Mouse (Mus musculus) small intestine, adult 2 months (tissue): ENCODE measurements at regions not wholly inside any gene's neighbourhood (a gene's known extent, or its start where the extent isn't known, plus 50 kb on each side); places are given as distances from the start of the nearest gene placed in this dataset.

Experiments used
- CTCF ChIP-seq: fragments of 200-500 bp; IDR thresholded peaks from 2 replicates; pipeline ENCODE4 v1.5.1; 2012; ENCODE audit warnings: low read depth, mild to moderate bottlenecking, control low read depth, inconsistent platforms, low read length, moderate library complexity, mixed read lengths; ENCODE audit not compliant: insufficient replicate concordance, insufficient read length; ENCODE audit errors: extremely low read depth
- POLR2A ChIP-seq: fragments of 200-500 bp; IDR thresholded peaks from 2 replicates; pipeline ENCODE4 v1.6.1; 2012; ENCODE audit warnings: low read depth, mild to moderate bottlenecking, control low read depth, inconsistent platforms, low read length, moderate library complexity

DNA sequence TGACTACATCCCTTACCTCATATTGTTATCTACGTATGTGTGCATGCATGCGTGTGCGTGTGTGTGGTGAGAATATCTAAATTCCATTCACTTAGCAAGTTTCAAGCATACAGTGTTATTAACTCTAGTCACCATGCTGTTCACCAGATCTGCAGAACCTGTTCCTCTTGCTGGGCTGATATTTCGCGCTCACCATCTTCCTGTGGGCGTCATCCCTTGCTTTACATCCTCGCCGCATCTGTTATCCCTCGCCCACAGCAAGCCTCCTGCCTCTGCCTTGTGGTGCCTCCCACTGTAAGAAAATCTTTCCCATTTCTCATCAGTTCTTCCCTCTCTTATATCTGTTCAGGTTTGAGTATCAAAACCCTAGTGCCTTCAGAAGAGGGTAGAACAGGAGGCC lies 124.4 kb upstream of the Atp2b1 start:
- no peak for TF ChIP-seq POLR2A
- TF ChIP-seq CTCF: no peak
